Mouse (Mus musculus): ENCODE measurements around the gene Wnt5b. TPM values are rescaled to one million over a fixed set of nuclear protein-coding genes. Genes with fewer than 3 reads are reported as not detected.

Gene Wnt5b
- polyA plus RNA-seq, 1 experiment from 2014 or later: 21.9 TPM

DNA sequence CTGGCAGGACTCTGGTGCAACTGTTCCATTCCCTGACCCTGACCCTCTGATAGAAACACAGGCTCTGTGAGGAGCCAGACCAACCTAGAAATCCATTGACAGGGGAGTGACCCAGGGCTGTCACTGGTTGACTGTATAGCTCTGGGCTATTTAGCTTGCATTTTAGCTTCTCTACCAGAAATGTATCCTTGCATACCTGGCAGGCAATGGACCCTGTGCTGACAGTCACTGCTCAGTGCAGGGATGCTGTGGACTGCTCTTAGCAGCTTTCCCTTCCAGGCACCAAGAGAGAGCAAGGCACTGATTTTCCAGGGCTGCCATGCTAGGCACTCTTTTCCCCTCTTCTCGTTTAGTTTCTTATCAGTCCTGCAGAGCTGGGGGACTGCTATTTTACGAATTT, 24.2 kb upstream of the Wnt5b start:
- Histone ChIP-seq H3K4me2 (no peak overlapping the region), H3K4me1 (replicated peaks) (peaks cover 23% of the 10 kb centered on the region)

DNA sequence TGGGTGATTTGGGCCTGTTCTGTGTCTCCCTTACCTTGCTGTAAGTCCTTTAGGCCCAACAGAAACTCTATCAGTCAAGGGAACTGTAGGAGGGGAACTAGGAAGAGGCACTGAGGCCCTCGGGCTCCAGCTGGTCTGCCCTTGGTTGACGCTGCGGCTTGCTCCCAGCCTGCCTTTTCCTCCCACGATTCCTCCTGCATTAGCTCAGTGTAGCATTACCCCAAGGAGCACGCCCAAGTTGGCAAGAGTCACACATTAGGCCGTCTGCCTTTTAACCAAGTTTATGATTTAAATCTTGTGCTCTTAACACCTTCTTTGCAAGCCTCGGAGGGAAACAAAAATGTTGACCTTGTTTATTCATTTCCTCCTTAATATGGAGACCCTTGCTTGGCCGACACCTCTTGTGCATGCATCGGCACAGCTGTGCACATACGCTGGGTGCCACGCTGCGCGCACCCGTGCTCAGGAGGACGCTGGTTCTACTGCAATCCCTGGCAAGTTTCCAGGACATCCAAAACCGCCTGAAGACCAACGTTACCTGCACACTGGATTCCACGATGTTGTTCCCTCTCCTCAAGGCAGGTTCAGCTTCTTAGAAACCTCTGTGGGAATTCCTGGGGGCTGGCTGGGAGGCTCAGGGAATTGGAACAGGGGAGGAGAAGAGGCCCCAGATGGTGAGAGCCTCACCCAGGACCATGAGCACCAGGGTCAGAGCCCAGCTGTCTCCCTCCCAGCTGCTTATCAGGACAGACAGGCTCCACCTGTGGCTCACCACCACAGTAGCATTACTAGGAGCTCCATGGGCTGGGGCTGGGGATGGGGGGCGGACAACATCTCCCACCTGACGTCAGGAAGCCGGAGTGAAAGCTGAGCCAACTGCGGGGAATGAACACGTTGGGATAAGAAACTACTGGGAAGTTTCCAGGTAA, 21.6 kb upstream of the Wnt5b start:
- Histone ChIP-seq H3K27me3 (no peaks in the 10 kb centered on the region), H3K4me1 (replicated peaks) (peaks cover 27% of the 10 kb centered on the region), H3K4me2 (peak overlapping the region; percentile 17; the same call in 1 of the 2 replicates), H3K27ac (peak overlapping the region; percentile 41), H3K9ac (replicated peaks) (no peak overlapping the region), H3K9me3 (0 out of 2 replicates have a peak, but pooled peaks cover 2% of the 10 kb centered on the region), H3K36me3 (peaks cover 7% of the 10 kb centered on the region), H3K4me3 (replicated peaks) (no peak overlapping the region)
- peak; percentile 68; the same call in 1 of the 2 replicates for ATAC-seq (ENCODE audit: insufficient number of reproducible peaks, insufficient read depth, low FRiP score, low TSS enrichment, low read depth)
- WGBS: 65% methylated on average over 23 of the region's 23 CpGs

More for the DNA sequence above, 24.2 kb upstream of the Wnt5b start:
- no peaks in the 10 kb centered on the region for H3K27me3 ChIP-seq
- 85% methylated on average over 2 of the region's 2 CpGs for WGBS
- H3K9me3 ChIP-seq: 0 out of 2 replicates have a peak, but pooled peaks cover 2% of the 10 kb centered on the region
- no peak overlapping the region for H3K4me3 ChIP-seq (replicated peaks)
- ATAC-seq (ENCODE audit: insufficient number of reproducible peaks, insufficient read depth, low FRiP score, low TSS enrichment, low read depth): no peak
- H3K27ac ChIP-seq: no peak overlapping the region
- H3K9ac ChIP-seq (replicated peaks): no peak overlapping the region
- peaks cover 26% of the 10 kb centered on the region for H3K36me3 ChIP-seq

DNA sequence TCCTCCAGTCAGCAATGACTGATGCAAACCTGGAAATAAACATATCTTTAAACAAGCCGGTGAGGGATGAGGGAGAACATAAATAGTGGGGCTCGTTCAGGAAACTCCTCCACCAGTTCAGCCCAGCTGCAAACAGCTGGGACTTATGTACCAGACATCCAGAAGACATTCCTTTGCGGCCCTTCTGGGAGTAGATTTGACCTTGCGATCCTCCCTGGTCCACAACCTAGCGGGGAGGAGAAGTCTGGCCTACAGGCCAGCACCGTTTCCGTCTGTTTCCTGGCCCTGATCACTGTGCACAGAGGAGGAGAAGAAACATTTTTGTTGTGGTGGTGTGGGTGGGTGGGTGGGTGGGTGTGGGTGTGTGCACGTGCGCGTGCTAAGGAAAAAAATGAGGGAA, 18.4 kb upstream of the Wnt5b start:
- H3K9ac ChIP-seq (replicated peaks): no peak overlapping the region
- 0 out of 2 replicates have a peak, but pooled peaks cover 2% of the 10 kb centered on the region for H3K9me3 ChIP-seq
- no peak overlapping the region for H3K4me3 ChIP-seq (replicated peaks)
- H3K27me3 ChIP-seq: no peaks in the 10 kb centered on the region
- no peaks in the 10 kb centered on the region for H3K36me3 ChIP-seq
- no peak for ATAC-seq (ENCODE audit: insufficient number of reproducible peaks, insufficient read depth, low FRiP score, low TSS enrichment, low read depth)
- H3K4me2 ChIP-seq: no peak overlapping the region
- peaks cover 27% of the 10 kb centered on the region for H3K4me1 ChIP-seq (replicated peaks)
- WGBS: 65% methylated on average over 10 of the region's 10 CpGs
- no peak overlapping the region for H3K27ac ChIP-seq

DNA sequence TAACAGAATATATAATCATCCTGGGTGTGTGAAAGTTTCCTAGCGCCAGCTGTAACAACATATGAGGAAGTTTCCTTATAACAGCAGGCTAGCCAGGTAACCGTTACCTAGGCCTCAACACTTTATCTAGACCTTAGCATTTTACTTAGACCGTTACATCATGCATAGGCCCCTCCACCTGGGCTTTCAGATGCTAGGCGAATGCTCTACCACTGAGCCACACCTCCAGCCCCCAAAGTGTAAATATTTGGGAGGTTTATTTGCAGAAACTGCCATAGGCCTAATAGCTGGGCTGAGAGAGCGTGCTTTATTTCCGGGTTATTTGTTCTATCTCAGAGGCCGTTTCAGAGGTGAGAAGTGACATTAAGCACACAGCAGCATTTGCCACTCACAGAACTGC, 14.7 kb upstream of the Wnt5b start:
- no peak for ATAC-seq (ENCODE audit: insufficient number of reproducible peaks, insufficient read depth, low FRiP score, low TSS enrichment, low read depth)
- WGBS: 42% methylated on average over 7 of the region's 7 CpGs

DNA sequence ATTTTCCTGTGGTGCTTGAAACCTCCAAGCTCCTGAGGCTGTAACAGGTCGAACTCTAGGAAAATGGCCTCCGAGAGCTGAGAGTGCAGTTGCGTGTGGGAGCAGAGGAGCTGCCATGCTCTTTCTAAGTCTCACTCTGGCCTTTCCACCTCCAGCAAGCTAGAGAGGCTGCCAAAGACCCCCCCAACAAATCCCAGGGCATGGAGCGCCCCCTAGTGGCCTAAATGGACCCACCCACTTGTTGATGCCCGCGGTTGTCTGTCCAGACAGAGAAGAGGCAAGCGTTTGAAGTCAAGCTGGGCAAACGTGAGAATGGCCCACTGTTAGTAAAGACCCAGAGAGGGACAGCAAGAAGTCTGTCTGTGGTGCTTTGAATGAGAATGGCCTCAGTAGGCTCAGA, 10.3 kb upstream of the Wnt5b start:
- Histone ChIP-seq H3K36me3 (no peaks in the 10 kb centered on the region), H3K4me3 (replicated peaks) (no peak overlapping the region), H3K27ac (no peak overlapping the region), H3K4me2 (no peak overlapping the region), H3K9me3 (no peaks in the 10 kb centered on the region), H3K4me1 (replicated peaks) (0 out of 2 replicates have a peak, but pooled peaks cover 7% of the 10 kb centered on the region), H3K27me3 (no peaks in the 10 kb centered on the region), H3K9ac (replicated peaks) (no peak overlapping the region)
- ATAC-seq (ENCODE audit: insufficient number of reproducible peaks, insufficient read depth, low FRiP score, low TSS enrichment, low read depth): no peak
- 76% methylated on average over 8 of the region's 8 CpGs for WGBS

More for the DNA sequence above, 14.7 kb upstream of the Wnt5b start:
- Histone ChIP-seq H3K9me3 (no peaks in the 10 kb centered on the region), H3K36me3 (no peaks in the 10 kb centered on the region), H3K27me3 (no peaks in the 10 kb centered on the region), H3K27ac (no peak overlapping the region), H3K9ac (replicated peaks) (no peak overlapping the region), H3K4me1 (replicated peaks) (peaks cover 5% of the 10 kb centered on the region; the same call in 1 of the 2 replicates), H3K4me2 (no peak overlapping the region), H3K4me3 (replicated peaks) (no peak overlapping the region)

DNA sequence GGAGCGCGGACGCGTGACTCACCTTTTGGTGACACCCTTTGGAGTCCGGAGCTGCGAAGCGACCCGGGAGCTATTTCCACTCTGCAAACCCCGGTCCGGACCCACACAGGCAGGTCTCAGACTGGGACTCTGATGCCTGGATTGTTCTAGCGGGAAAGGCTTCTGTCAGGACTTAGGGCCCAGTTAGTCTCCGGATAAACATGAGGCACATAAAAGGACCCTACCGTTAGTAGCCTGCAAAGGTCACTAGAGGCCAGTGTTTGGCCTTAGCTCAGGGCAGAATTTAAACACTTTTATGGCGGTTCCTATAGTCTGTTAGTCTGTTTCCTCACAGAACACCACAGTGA, 344 bp upstream of the Wnt5b start:
- peaks cover 4% of the 10 kb centered on the region; the same call in 1 of the 2 replicates for H3K27me3 ChIP-seq
- peak; percentile 48 for ATAC-seq (ENCODE audit: insufficient number of reproducible peaks, insufficient read depth, low FRiP score, low TSS enrichment, low read depth)
- H3K27ac ChIP-seq: peak overlapping the region; percentile 56; the same call in 1 of the 2 replicates

DNA sequence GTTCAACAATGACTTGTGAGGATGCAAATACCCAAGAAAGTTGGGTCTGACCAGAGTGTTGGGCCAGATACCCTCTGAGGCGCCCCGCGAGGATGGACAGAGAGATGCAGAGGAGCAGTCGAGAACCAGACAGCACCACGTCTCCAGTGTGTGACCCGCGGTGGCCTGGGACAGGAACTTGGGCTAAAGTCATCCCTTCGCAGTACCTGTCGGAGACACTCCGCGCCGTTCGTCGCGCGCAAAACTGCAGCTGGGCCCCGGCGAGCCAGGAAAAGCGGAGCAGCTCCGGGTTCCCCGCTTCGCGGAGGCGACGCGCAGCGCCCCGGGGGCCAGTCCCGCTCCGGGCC, 718 bp downstream of the Wnt5b start:
- Histone ChIP-seq H3K9ac (replicated peaks) (peak overlapping the region; percentile 93), H3K4me1 (replicated peaks) (peaks cover 27% of the 10 kb centered on the region), H3K27me3 (peaks cover 4% of the 10 kb centered on the region; the same call in 1 of the 2 replicates), H3K4me3 (replicated peaks) (peak overlapping the region; percentile 87), H3K36me3 (no peaks in the 10 kb centered on the region), H3K4me2 (peak overlapping the region; percentile 84), H3K9me3 (0 out of 2 replicates have a peak, but pooled peaks cover under 1% of the 10 kb centered on the region), H3K27ac (peak overlapping the region; percentile 78; the same call in 1 of the 2 replicates)
- ATAC-seq (ENCODE audit: insufficient number of reproducible peaks, insufficient read depth, low FRiP score, low TSS enrichment, low read depth): no peak
- WGBS: under 1% methylated on average over 30 of the region's 30 CpGs

More for the DNA sequence above, 344 bp upstream of the Wnt5b start:
- peak overlapping the region; percentile 84 for H3K4me2 ChIP-seq
- H3K4me1 ChIP-seq (replicated peaks): peaks cover 27% of the 10 kb centered on the region
- peak overlapping the region; percentile 93 for H3K9ac ChIP-seq (replicated peaks)
- 0 out of 2 replicates have a peak, but pooled peaks cover 3% of the 10 kb centered on the region for H3K9me3 ChIP-seq
- WGBS: under 1% methylated on average over 14 of the region's 14 CpGs
- no peaks in the 10 kb centered on the region for H3K36me3 ChIP-seq
- peak overlapping the region; percentile 87 for H3K4me3 ChIP-seq (replicated peaks)

DNA sequence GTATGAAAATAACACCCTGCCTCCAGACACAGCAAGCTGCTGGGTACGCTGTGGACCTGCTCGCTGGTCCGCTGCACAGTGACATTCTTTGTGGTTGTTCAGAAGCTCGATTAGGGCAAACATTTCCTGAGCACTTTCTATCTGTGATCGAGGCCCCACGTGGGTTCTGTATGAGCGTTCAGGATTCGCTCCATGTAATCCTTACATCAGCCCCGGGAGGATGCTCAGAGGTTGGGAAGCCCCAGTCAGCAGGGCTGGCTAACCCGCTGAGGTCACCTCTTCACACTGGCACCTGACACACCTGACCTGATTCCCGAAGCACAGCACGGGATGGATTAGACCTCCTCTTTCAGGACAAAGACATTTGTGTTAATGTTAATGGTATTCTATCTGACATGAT, 8.3 kb downstream of the Wnt5b start:
- WGBS: 88% methylated on average over 12 of the region's 12 CpGs
- ATAC-seq (ENCODE audit: insufficient number of reproducible peaks, insufficient read depth, low FRiP score, low TSS enrichment, low read depth): no peak

DNA sequence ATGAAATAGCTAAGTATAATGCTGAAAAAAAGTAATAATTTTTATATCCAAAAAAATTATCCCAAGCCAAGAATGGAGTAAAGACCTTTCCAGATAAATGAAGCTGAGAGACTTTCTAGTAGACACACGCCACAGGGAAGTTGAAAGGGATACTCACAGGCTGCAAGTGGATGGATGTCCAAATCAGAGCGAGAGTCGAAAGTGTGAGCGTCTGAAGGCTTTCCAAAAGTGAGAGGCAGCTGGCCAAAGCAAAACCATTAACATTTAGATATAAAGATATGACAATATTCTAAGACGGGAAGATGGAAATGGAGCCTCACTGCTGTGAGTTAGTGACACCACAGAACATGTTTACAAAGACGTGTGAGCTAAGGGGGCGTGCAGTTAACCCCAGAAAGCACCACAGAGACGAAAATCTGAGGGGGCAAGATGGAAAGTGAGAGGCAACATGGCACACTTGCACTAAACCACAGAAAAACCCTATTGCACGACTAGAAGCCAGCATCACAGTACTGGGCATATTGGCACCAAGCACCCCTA, 10.9 kb downstream of the Wnt5b start:
- H3K4me3 ChIP-seq (replicated peaks): no peak overlapping the region
- 84% methylated on average over 9 of the region's 9 CpGs for WGBS
- no peak overlapping the region for H3K4me2 ChIP-seq
- no peaks in the 10 kb centered on the region for H3K27me3 ChIP-seq
- no peak for ATAC-seq (ENCODE audit: insufficient number of reproducible peaks, insufficient read depth, low FRiP score, low TSS enrichment, low read depth)
- no peaks in the 10 kb centered on the region for H3K9me3 ChIP-seq
- H3K36me3 ChIP-seq: no peaks in the 10 kb centered on the region
- no peak overlapping the region for H3K27ac ChIP-seq
- H3K4me1 ChIP-seq (replicated peaks): 0 out of 2 replicates have a peak, but pooled peaks cover 7% of the 10 kb centered on the region
- no peak overlapping the region for H3K9ac ChIP-seq (replicated peaks)

More for the DNA sequence above, 8.3 kb downstream of the Wnt5b start:
- Histone ChIP-seq H3K9ac (replicated peaks) (no peak overlapping the region), H3K36me3 (no peaks in the 10 kb centered on the region), H3K9me3 (no peaks in the 10 kb centered on the region), H3K4me3 (replicated peaks) (no peak overlapping the region), H3K27me3 (no peaks in the 10 kb centered on the region), H3K4me2 (no peak overlapping the region), H3K4me1 (replicated peaks) (peaks cover 8% of the 10 kb centered on the region), H3K27ac (no peak overlapping the region)

DNA sequence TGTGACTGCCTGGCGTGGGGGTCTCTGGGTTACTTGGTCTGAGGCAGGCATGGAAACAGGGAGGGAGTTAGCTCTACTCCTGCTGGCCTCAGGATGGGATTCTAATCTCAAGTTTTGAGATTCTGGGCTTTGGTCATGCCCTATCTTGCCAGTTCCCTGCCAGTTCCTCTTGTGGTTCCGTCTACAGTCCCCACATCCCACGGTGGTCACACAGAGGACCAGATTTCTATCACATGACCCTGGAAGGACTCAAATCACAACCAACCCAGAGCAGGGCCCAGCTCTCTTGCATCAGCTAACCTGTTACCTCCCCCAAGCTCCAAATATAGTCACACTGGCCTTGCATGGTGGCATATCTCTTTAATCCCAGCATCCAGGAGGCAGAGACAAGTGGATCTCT, 14.5 kb downstream of the Wnt5b start:
- Histone ChIP-seq H3K36me3 (no peaks in the 10 kb centered on the region), H3K9me3 (no peaks in the 10 kb centered on the region), H3K4me1 (replicated peaks) (peaks cover 2% of the 10 kb centered on the region; the same call in 1 of the 2 replicates), H3K9ac (replicated peaks) (no peak overlapping the region), H3K27ac (no peak overlapping the region), H3K27me3 (no peaks in the 10 kb centered on the region), H3K4me3 (replicated peaks) (no peak overlapping the region), H3K4me2 (no peak overlapping the region)
- ATAC-seq (ENCODE audit: insufficient number of reproducible peaks, insufficient read depth, low FRiP score, low TSS enrichment, low read depth): no peak
- WGBS: 83% methylated on average over 3 of the region's 3 CpGs

DNA sequence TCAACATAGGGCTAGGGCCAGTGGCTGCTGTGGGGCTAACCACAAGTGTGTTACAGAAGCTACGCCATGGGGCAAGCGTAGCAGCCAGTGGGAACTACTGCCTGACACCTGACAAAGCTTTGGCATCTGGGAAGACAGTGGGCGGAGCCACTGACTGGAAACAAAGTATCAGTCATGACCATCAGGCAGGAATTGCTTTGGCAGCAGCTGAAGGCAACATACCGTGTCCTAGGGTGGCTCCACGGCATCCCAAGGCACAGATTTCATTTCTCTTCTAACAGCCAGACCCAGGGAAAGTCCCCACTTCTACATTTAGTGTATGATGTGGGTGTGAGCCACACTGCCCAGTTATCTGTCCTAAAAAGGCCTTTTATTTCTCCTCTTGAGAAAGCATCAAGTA, 17.6 kb downstream of the Wnt5b start:
- Histone ChIP-seq H3K27ac (no peak overlapping the region), H3K36me3 (no peaks in the 10 kb centered on the region), H3K9ac (replicated peaks) (no peak overlapping the region), H3K27me3 (no peaks in the 10 kb centered on the region), H3K9me3 (no peaks in the 10 kb centered on the region), H3K4me1 (replicated peaks) (peaks cover 23% of the 10 kb centered on the region), H3K4me3 (replicated peaks) (no peak overlapping the region), H3K4me2 (no peak overlapping the region)
- 77% methylated on average over 5 of the region's 5 CpGs for WGBS
- no peak for ATAC-seq (ENCODE audit: insufficient number of reproducible peaks, insufficient read depth, low FRiP score, low TSS enrichment, low read depth)
